Mouse (Mus musculus): ENCODE measurements around the gene Dpep2nb. TPM values are rescaled to one million over a fixed set of nuclear protein-coding genes. Genes with fewer than 3 reads are reported as not detected.

Gene Dpep2nb
- polyA plus RNA-seq, 1 experiment: not detected

- H3K36me3 ChIP-seq (ENCODE audit: control insufficient read depth): no peaks in the 10 kb centered on the region
- peaks cover 41% of the 10 kb centered on the region for H3K4me1 ChIP-seq (ENCODE audit: control insufficient read depth)
- TF ChIP-seq GATA1 (IDR thresholded peaks at IDR 0.05; ENCODE audit: low read length): no peak
- no peak for TF ChIP-seq TAL1 (IDR thresholded peaks at IDR 0.05; ENCODE audit: low read length)
- no peaks in the 10 kb centered on the region for H3K27me3 ChIP-seq (ENCODE audit: control insufficient read depth)
- H3K4me3 ChIP-seq (replicated peaks): no peak overlapping the region
- no peaks in the 10 kb centered on the region for H3K9me3 ChIP-seq (ENCODE audit: control insufficient read depth, low read length)
Measured at GRCm38 (mm10) chr8:105971019-105971720, 34.6 kb downstream of the Dpep2nb start.

GRCm38 (mm10) chr8:105969367-105969766, 36.4 kb downstream of the Dpep2nb start:
- no peak overlapping the region for H3K4me3 ChIP-seq (replicated peaks)
- H3K9me3 ChIP-seq (ENCODE audit: control insufficient read depth, low read length): no peaks in the 10 kb centered on the region
- TF ChIP-seq GATA1 (IDR thresholded peaks at IDR 0.05; ENCODE audit: low read length) (no peak), TAL1 (IDR thresholded peaks at IDR 0.05; ENCODE audit: low read length) (no peak)
- peaks cover 3% of the 10 kb centered on the region for H3K36me3 ChIP-seq (ENCODE audit: control insufficient read depth)
- no peaks in the 10 kb centered on the region for H3K27me3 ChIP-seq (ENCODE audit: control insufficient read depth)
- peaks cover 47% of the 10 kb centered on the region for H3K4me1 ChIP-seq (ENCODE audit: control insufficient read depth)

GRCm38 (mm10) chr8:105966692-105967311, 39.0 kb downstream of the Dpep2nb start:
- Histone ChIP-seq H3K36me3 (ENCODE audit: control insufficient read depth) (peaks cover 14% of the 10 kb centered on the region), H3K4me3 (replicated peaks) (peak overlapping the region; percentile 88), H3K4me1 (ENCODE audit: control insufficient read depth) (peaks cover 64% of the 10 kb centered on the region), H3K9me3 (ENCODE audit: control insufficient read depth, low read length) (no peaks in the 10 kb centered on the region), H3K27me3 (ENCODE audit: control insufficient read depth) (no peaks in the 10 kb centered on the region)
- TF ChIP-seq TAL1 (IDR thresholded peaks at IDR 0.05; ENCODE audit: low read length): no peak
- TF ChIP-seq GATA1 (IDR thresholded peaks at IDR 0.05; ENCODE audit: low read length): no peak

- peaks cover 73% of the 10 kb centered on the region for H3K4me1 ChIP-seq (ENCODE audit: control insufficient read depth)
- H3K27me3 ChIP-seq (ENCODE audit: control insufficient read depth): no peaks in the 10 kb centered on the region
- H3K9me3 ChIP-seq (ENCODE audit: control insufficient read depth, low read length): no peaks in the 10 kb centered on the region
- H3K36me3 ChIP-seq (ENCODE audit: control insufficient read depth): peaks cover 14% of the 10 kb centered on the region
- peak within 1 kb of the TSS; percentile 88 for H3K4me3 ChIP-seq (replicated peaks)
- no peak for TF ChIP-seq GATA1 (IDR thresholded peaks at IDR 0.05; ENCODE audit: low read length)
- no peak for TF ChIP-seq TAL1 (IDR thresholded peaks at IDR 0.05; ENCODE audit: low read length)
Measured at GRCm38 (mm10) chr8:105965905-105966341, 39.9 kb downstream of the Dpep2nb start, which contains the start of gene Slc12a4. Gene Slc12a4, minus strand, starts transcription at chr8:105966097.

GRCm38 (mm10) chr8:105965266-105965904, 40.4 kb downstream of the Dpep2nb start:
- Histone ChIP-seq H3K4me1 (ENCODE audit: control insufficient read depth) (peaks cover 77% of the 10 kb centered on the region), H3K9me3 (ENCODE audit: control insufficient read depth, low read length) (no peaks in the 10 kb centered on the region), H3K27me3 (ENCODE audit: control insufficient read depth) (no peaks in the 10 kb centered on the region), H3K4me3 (replicated peaks) (peak overlapping the region; percentile 88), H3K36me3 (ENCODE audit: control insufficient read depth) (peaks cover 16% of the 10 kb centered on the region)
- TF ChIP-seq TAL1 (IDR thresholded peaks at IDR 0.05; ENCODE audit: low read length) (no peak), GATA1 (IDR thresholded peaks at IDR 0.05; ENCODE audit: low read length) (no peak)

- Histone ChIP-seq H3K4me3 (replicated peaks) (peak overlapping the region; percentile 88), H3K4me1 (ENCODE audit: control insufficient read depth) (peaks cover 80% of the 10 kb centered on the region), H3K36me3 (ENCODE audit: control insufficient read depth) (peaks cover 23% of the 10 kb centered on the region), H3K9me3 (ENCODE audit: control insufficient read depth, low read length) (no peaks in the 10 kb centered on the region), H3K27me3 (ENCODE audit: control insufficient read depth) (no peaks in the 10 kb centered on the region)
- TF ChIP-seq GATA1 (IDR thresholded peaks at IDR 0.05; ENCODE audit: low read length) (no peak), TAL1 (IDR thresholded peaks at IDR 0.05; ENCODE audit: low read length) (no peak)
Measured at GRCm38 (mm10) chr8:105964506-105965265, 41.1 kb downstream of the Dpep2nb start.

- Histone ChIP-seq H3K4me3 (replicated peaks) (peak overlapping the region; percentile 42), H3K4me1 (ENCODE audit: control insufficient read depth) (peaks cover 64% of the 10 kb centered on the region), H3K27me3 (ENCODE audit: control insufficient read depth) (no peaks in the 10 kb centered on the region), H3K36me3 (ENCODE audit: control insufficient read depth) (peaks cover 52% of the 10 kb centered on the region), H3K9me3 (ENCODE audit: control insufficient read depth, low read length) (no peaks in the 10 kb centered on the region)
- no peak for TF ChIP-seq TAL1 (IDR thresholded peaks at IDR 0.05; ENCODE audit: low read length)
- TF ChIP-seq GATA1 (IDR thresholded peaks at IDR 0.05; ENCODE audit: low read length): no peak
Measured at GRCm38 (mm10) chr8:105961536-105961935, 44.2 kb downstream of the Dpep2nb start.

GRCm38 (mm10) chr8:105961101-105961500, 44.7 kb downstream of the Dpep2nb start:
- Histone ChIP-seq H3K4me3 (replicated peaks) (peak overlapping the region; percentile 42), H3K4me1 (ENCODE audit: control insufficient read depth) (peaks cover 59% of the 10 kb centered on the region), H3K9me3 (ENCODE audit: control insufficient read depth, low read length) (no peaks in the 10 kb centered on the region), H3K27me3 (ENCODE audit: control insufficient read depth) (no peaks in the 10 kb centered on the region), H3K36me3 (ENCODE audit: control insufficient read depth) (peaks cover 56% of the 10 kb centered on the region)
- TF ChIP-seq TAL1 (IDR thresholded peaks at IDR 0.05; ENCODE audit: low read length) (no peak), GATA1 (IDR thresholded peaks at IDR 0.05; ENCODE audit: low read length) (no peak)
